Mouse (Mus musculus) megakaryocyte, embryonic 14.5 days (primary cell): ENCODE measurements around the gene Col4a6.

Experiments
- FLI1 ChIP-seq: IDR thresholded peaks from 2 replicates; pipeline ENCODE4 v1.6.1; 2012; ENCODE audit warnings: low read length, inconsistent platforms, mixed read lengths
- GATA1 ChIP-seq: IDR thresholded peaks from 3 replicates; pipeline ENCODE4 v1.6.1; 2012; ENCODE audit warnings: mixed read lengths, low read length, inconsistent platforms, borderline replicate concordance

- TF ChIP-seq GATA1, result no peak
- TF ChIP-seq FLI1, result no peak
Measured at GRCm38 (mm10) chrX:141447936-141448335, 25.9 kb downstream of the Col4a6 start.
